Mouse (Mus musculus) granulocyte monocyte progenitor cell, adult 5-6 weeks (primary cell): ENCODE data around the gene Grid1. TPM values are rescaled to one million over a fixed set of nuclear protein-coding genes. Genes with fewer than 3 reads are reported as not detected.

Experiments
- ATAC-seq: replicated peaks from 2 replicates; pipeline ENCODE4 v1.8.0; 2016; ENCODE audit warnings: mild to moderate bottlenecking, moderate TSS enrichment, inconsistent platforms; ENCODE audit not compliant: poor library complexity, severe bottlenecking
- total RNA-seq, 2 experiments: library from RNA; stranded (forward) in 1 of 2; stranded (reverse) in 1 of 2; fragments of 200-712, 200-1000 nt in 1 of 2; fragments of >200 nt in 1 of 2; fragmentation: Nextera tagmentation in 1 of 2; gene quantifications; 2 replicates each; pipeline ENCODE4 v1.2.3; 2014 to 2017

The Grid1 gene
- total RNA-seq, 2 experiments from 2014 or later: not detected

DNA sequence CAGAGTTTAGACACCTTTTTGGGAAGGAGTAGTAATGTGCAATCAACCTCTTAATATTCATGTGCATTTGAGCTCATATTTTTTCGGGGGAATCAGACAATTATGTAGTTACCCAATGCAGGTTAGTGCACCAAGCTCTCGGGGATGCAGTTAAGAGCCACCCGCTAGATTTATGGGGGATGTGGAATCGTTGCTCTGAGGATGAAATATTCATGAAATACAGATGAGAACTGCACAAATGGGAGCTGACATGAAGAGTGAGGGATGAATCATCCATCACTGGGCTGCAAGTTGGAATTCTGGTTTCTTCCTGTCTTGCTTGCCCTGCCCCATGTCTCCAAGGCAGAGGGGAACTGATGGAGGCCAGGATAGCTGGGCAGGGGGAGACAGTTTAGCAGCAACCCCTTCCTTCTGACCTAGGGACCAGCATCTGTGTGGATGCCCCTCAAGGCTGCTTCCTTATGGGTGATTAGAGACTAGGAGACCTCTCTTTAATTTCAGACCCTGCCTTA is 753.1 kb downstream of the Grid1 start:
- no peak for ATAC-seq

DNA sequence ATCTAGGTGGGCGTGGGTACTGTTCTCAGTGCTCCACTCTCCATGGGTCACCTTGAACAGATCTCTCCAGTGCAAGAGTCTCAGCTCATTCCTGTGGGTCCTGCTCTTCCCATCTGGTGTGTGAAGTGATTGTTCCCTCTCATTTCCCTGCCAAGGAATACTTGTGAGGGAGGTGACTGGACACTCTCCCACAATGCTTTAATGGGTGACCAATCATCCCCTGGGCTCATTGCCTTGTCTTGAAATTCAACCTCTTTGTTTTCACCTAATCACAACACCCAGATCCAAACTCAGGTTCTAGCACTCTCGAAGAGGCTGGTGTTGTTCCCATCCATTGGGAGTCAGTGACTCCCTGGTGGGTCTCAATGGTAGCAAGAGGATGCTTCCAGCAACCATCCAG is 754.6 kb downstream of the Grid1 start:
- no peak for ATAC-seq

DNA sequence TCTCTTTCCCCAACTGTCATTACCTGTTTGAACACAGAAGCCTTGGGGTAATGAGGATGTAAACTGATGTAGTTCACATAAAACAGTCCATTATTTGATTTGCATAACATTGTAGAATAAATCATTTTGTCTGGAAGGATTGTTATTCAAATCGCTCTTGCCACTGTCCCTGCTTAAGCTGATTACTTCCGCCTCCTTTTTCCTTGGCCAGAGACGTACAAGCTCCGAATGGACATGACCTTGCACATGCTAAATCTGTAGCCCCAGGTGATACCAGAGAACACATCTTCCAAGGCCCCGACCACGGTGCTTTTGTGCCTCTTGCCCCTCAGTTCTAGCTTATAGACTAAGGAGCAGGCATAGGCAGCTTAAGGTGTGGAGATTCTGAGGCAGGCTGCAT is 755.4 kb downstream of the Grid1 start:
- no peak for ATAC-seq

DNA sequence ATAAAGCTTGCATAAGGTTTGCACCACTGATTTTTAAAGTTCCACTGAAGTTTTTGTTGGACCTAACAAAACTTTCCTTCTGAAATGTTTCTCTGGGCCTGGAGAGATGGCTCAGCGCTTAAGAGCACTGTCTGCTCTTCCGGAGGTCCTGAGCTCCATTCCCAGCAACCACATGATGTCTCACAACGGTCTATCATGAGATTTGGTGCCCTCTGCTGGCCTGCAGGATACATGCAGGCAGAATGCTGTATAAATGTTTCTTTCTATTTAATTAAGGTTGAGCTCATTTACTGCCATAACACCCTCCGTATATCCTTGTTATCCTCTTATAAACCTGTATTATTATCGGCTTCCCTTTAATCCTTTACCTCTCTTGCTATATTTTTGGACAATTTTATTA is 805.8 kb downstream of the Grid1 start:
- ATAC-seq: no peak

Other genes with a start within 250 kb of the Grid1 start
- gene Ldb3, start 231.4 kb upstream of the Grid1 start, total RNA-seq (2014; fragmentation: Nextera tagmentation): not detected in 2 replicates
- gene Ldb3, start 231.4 kb upstream of the Grid1 start, total RNA-seq (2017): not detected in 2 replicates
- gene Opn4, start 220.0 kb upstream of the Grid1 start, total RNA-seq (2014; fragmentation: Nextera tagmentation): not detected in 2 replicates
- gene Opn4, start 220.0 kb upstream of the Grid1 start, total RNA-seq (2017): not detected in 2 replicates
- gene Wapl, start 146.2 kb upstream of the Grid1 start, total RNA-seq (2014; fragmentation: Nextera tagmentation): 56.4 and 57.8 TPM in 2 replicates
- gene Wapl, start 146.2 kb upstream of the Grid1 start, total RNA-seq (2017): 101 and 111 TPM in 2 replicates